Mouse (Mus musculus) adrenal gland, adult 8-10 months (tissue): Measurements from ENCODE around the gene Fam193a. TPM values are rescaled to one million over a fixed set of nuclear protein-coding genes. Genes with fewer than 3 reads are reported as not detected.

Experiments
- DNase-seq: peaks from one replicate; pipeline ENCODE4 v3.0.0; 2022
- total RNA-seq, 4 experiments: library from RNA; stranded (reverse); gene quantifications; 2 replicates each; pipeline ENCODE4 v1.2.4; 2022

Fam193a gene
- total RNA-seq, 4 experiments from 2014 or later, result 27.0 to 45.0 (median 33.4) TPM

GRCm38 (mm10) chr5:34461841-34462240 is 92.1 kb downstream of the Fam193a start:
- DNase-seq, result no peak

DNA sequence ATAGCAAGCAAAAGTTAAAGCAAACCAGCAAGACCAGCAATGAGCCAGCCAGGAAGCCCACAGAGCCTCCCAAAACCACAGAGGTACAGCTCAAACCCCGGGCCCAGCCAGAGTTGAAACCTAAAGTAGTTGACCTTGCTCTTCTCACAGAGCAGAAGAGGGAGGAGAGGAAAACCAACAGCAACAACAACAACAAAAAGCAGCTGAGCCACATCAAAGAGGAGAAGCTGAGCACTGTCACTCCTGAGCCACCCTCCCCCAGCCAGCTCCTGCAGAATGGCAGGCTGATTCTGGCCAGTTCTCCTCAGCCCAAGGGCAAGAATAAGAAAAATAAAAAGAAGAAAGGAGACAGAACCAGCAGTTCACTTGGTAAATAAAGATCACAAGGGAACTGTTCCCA is 96.3 kb downstream of the Fam193a start:
- no peak for DNase-seq

DNA sequence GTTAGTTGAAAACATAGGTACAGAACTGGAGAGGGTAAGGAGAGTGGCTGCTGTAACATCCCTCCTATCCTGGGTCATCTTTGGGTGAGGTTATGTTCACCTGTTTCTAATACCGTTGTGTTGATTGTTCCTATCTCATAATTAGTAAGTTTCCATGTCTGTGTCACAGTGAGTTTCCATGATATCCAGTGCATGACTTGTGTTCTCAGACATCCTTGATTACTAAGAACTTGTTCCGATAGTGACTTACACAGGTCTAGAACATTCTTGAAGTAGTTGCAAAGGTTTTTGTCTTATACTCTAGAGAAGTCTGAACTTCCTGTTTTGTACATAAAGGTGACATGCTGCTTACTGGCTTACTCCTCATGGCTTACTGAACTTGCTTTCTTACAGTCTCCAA is 96.9 kb downstream of the Fam193a start:
- DNase-seq, result no peak

- no peak for DNase-seq
Observed at GRCm38 (mm10) chr5:34468039-34468775, 98.5 kb downstream of the Fam193a start.

- DNase-seq, result no peak
Observed at GRCm38 (mm10) chr5:34480926-34481325, 111.2 kb downstream of the Fam193a start.

- no peak for DNase-seq
Observed at GRCm38 (mm10) chr5:34485731-34486130, 116.0 kb downstream of the Fam193a start.

DNA sequence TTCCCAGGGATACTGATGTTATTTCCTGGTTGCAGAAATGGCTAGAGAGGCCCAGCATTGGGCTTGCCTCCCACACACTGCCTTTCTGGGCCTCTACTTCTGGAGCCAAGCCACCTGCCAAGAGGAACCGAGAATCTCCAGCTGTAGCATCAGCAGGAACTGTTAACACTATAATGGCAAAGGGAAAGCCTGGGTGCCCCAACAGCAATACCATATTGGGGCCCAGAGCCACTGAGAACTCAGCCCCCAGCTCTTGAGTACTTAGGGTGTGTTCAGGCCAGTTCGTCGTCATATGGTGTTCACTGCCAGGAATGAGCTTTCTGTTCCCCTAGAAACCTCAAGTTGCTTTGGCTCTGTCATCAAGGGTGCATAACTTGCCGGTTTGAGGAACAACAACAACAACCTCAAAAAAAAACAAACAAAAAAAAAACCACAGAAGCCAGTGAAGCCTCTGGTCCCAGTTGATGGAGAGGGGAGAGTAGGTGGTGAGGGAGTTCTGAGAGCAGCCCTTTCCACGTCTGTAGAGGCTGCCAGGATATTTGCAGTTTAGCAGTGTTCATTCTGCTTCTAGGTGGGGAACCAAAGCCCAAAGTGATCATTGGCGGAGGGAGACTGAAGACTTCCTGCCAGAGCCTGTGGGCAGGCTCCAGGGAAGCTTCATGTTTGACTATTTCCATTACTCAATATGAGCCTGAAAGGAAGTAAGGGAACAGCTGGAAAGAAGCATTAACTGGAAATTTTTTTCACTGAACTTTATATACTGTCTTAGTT is 117.8 kb downstream of the Fam193a start:
- no peak for DNase-seq

GRCm38 (mm10) chr5:34488741-34489417 is 119.1 kb downstream of the Fam193a start:
- no peak for DNase-seq

GRCm38 (mm10) chr5:34489418-34489787 is 119.7 kb downstream of the Fam193a start:
- DNase-seq, result no peak

DNA sequence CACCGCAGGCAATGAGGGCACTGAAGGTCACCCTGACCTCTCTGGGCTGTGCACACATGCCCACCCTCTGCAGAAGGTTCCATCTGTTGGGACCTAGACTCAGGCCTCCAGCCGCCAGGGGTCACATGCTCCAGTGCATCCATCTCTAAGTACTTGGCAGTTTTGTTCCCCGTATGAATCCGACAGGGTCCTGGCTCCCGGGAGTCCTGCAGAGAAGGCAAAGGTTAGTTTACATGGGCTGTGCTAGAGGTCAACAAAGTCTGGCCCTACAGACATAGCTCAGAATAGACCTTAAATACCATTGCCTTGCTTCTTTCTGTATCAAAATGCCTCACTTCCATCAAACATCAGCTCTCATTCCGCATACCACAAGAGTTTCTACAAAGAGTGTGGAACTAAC is 127.0 kb downstream of the Fam193a start:
- DNase-seq, result no peak

DNA sequence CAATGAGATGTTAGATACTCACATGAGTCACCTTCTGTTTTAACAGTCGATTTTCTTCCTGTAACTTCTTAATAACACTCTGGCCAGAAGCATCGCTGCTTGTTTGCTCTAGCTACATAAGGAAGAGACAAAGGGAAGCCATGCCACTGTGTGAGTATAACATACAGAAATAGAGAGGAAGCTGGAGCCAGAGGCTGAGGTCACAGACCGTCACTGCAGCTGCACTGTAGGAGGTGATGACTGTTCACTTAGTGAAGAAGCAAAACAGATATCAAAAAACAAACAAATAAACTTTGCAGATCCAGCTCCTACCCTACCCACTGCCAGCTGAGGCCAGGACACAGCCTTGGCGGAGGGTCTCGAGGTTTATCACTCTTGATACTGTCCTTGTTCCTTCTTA is 131.2 kb downstream of the Fam193a start:
- DNase-seq, result no peak

- no peak for DNase-seq
Observed at GRCm38 (mm10) chr5:34501588-34501987, 131.9 kb downstream of the Fam193a start.

DNA sequence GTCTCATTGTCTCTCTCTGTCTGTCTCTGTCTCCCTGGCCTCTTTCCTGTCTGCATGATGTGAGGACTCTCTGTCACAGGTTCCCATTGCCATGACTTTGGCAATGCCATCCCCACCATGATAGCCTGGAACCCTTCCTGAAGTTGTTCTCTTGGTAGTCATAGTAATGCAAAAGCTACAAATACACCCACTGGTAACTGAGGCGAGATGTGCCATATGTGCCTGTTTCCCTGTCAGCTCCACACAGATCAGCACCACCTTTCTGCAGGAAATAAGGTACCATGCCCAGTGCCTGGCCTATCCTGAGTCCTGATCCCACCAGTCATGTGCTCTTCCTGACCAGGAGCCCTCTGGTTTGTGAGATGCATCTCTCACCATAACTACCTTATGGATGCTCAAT is 132.7 kb downstream of the Fam193a start:
- no peak for DNase-seq

DNA sequence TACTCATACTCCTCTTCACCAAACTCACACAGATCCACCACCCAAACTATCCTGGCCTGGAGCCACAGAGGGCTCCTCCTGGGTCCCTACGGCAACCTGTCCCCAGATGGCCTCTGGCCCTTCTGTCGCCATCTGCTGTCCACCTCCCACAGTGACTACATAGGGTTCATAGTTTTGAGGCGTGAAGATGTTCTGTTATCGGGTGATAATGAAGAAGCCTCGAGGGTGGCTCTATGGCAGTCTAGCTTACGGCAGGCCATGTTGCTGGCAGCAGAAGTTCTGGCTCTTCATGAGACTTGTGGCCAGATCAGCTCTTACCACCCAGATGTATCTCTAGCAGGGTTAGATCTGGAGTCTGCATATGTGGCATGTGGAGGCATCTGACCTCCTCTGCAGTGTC is 133.1 kb downstream of the Fam193a start:
- DNase-seq, result no peak

GRCm38 (mm10) chr5:34512486-34512885 is 142.8 kb downstream of the Fam193a start:
- no peak for DNase-seq

GRCm38 (mm10) chr5:34513466-34514217 is 143.9 kb downstream of the Fam193a start, which contains the start of gene Tnip2:
Gene Tnip2 (minus strand): TSS chr5:34513991.
- peak; percentile 95 for DNase-seq

GRCm38 (mm10) chr5:34514218-34514566 is 144.5 kb downstream of the Fam193a start:
- DNase-seq, result no peak

- no peak for DNase-seq
Observed at GRCm38 (mm10) chr5:34515096-34515495, 145.4 kb downstream of the Fam193a start.

GRCm38 (mm10) chr5:34517913-34518312 is 148.2 kb downstream of the Fam193a start:
- peak; percentile 76 for DNase-seq

GRCm38 (mm10) chr5:34519389-34519910 is 149.7 kb downstream of the Fam193a start:
- DNase-seq, result no peak

GRCm38 (mm10) chr5:34520458-34521209 is 150.9 kb downstream of the Fam193a start:
- no peak for DNase-seq

- DNase-seq, result no peak
Observed at GRCm38 (mm10) chr5:34521337-34521736, 151.6 kb downstream of the Fam193a start.
